Mouse (Mus musculus): ENCODE results near the gene Hcrt.

GRCm38 (mm10) chr11:100750127-100750526 is 12.6 kb downstream of the Hcrt start:
- no peak for TF ChIP-seq CTCF (IDR thresholded peaks at IDR 0.05; ENCODE audit: low read depth)
- TF ChIP-seq EP300 (IDR thresholded peaks at IDR 0.05; ENCODE audit: low read depth), result no peak
